Mouse (Mus musculus) frontal cortex, postnatal 10 days (tissue): ENCODE measurements at regions not wholly inside any gene's neighbourhood (a gene's known extent, or its start where the extent isn't known, plus 50 kb on each side); places are given as distances from the start of the nearest gene placed in this dataset.

Experiments used
- DNase-seq, 2 experiments: peaks; one replicate each; pipeline ENCODE4 v3.0.0; 2022; ENCODE audit warnings: low spot score in 2 of 2, mixed read lengths in 1 of 2

DNA sequence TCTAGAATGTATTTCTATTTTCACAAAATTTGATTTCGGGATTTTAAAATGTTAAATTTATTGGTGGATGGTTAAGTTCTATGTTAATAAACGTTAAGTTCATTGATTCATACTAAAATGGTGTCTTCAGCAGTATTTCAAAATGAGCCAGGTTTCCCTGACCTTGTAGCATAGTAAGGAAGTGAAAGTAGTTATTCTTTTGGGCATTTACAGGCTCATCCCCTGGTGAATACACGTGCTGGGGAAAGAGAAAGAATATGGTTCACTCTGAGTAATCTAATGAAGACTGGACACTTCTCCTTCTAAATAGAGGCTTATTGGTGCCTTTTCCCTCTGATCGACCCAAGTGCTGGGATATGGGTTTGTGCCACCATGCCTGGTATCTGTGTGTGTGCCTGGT is 281.1 kb downstream of the Lipi start:
- no peak for DNase-seq

DNA sequence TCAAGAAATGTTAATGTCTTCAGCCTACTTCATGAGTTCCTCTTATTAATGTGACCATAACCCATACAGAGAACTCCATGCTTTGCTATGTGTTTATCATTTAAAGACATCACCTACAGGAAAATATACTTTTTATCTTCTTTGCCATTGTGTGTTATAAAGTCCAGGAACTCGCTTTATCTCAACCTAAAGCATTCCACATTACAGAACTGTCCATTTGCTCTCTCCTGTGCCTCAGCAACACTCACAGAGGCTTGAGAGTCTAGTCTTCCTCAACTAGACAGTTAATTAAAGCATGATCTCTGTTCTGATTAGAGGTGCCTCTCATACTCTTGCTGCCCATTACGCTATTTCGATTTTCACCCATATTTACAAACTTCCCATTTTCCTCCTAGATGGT is 288.4 kb downstream of the Lipi start:
- DNase-seq, result no peak

DNA sequence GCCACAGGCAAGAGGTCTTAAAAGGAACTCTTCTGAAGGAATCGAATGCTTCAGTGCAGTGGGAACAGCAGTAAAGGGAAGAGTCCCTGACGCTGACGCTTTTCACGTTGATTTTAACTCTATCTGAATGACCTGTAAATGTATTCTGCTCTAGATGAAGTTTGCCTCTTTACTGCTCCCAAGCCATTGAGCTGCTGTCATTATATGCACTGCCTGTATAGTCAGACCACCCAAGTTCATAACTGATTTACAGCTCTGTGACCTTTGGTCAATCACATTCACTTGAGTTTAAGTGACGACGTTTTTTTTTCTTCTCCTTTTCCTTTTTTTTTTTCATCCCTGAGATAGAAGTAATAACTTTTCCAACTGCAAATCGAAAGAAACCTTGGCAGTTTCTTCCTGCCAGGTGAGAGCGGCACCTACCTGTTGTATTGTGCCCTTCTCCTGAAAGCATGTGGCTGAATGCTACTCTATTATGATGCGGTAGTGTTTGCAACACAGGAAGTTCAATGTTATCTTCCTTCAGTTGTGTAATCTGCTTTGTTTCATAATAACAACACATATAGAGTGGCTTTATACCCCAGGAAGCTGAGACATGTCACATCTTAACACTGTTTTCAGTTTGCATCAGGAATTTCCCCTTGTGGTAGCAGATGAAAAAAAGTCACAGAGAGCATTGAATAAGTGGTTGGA is 293.0 kb downstream of the Lipi start:
- no peak for DNase-seq

DNA sequence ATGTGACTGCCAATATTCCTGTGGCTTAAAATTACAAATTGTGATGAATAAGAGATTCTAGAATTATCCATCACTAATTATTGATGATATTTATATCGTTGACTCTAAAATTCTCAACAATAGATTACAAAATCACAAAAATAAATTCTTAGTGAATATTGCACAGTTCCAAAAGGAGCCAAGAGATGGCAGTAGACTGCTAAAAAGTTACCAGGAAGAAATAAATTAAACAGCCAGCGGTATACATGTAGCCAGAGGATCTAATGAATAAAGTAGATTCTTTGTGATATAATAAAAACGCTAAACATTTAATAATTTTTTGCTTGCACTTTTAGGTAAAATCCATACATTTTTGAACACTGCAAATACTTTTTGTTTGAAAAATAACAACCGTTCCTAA is 294.7 kb downstream of the Lipi start:
- DNase-seq, result no peak

DNA sequence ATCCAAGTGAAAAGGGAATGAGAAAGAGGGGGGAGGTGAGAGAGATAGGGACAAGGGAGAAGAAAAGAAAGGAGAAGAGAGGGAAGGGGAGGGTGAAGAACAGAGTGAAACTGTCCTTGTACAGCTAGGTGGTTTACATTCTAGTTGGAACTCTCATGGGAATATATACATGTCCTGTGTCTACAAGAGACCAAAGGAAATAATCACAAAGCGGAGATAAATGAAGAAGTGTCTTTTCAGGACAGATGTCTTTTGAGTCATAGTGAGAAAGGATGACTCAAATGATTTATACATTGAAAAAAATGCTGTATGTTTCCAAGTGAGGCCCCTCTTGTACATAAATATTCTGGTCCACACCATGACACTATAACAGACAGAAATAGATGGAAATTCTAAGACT is 298.7 kb downstream of the Lipi start:
- DNase-seq, result no peak

DNA sequence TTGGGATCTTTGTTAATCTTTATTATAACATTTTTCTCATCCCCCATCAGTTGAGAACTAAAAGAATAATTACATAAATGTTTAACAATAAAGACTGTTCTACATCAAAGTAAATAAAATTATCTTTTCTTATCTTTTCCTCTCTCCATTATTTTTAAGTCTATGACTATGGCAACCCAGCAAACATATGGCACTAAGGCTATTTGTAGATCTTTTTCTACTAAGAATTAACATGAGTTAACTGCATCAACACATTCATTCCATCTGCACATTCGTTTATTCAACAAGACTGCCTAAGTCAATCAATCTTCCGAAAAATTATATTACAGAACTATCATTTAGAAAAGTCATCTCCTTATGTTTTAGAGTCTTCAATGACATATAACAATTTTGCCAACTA is 300.1 kb downstream of the Lipi start:
- no peak for DNase-seq

DNA sequence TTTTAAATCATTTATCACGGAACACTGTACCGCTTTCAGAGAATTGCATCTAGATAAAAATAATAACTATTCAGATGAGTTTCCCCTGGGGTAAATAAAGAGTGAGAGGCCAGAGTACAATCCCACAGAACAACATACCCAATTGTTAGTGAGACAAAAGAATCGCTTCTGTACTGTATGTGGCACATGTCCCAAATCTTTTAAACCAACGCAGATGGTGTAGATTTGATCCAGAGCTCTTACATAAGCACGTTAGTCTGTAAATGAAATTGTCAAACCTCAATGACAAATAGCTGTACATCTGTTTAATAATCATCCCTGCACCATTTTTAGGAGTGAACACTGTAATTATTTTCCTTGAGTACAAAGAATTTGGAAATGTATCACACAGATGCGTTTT is 322.0 kb downstream of the Lipi start:
- DNase-seq, result no peak

DNA sequence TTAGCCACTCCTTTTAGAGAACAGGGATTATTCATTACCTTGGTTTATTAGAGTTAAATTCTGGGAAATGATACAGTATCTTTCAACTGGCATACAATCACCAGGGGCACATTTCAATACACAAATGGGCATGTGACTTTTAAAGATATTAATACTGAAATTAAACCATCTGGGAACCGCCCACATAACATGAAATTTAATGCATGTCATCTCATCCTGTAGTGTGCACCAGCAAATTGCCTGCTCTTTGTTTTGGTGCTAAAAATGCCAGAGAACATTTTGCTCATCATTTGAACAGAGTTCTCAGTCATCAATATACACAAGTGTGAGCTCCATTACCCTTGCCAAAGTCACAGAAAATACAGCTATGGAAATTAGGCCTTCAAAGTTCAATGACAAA is 330.9 kb downstream of the Lipi start:
- no peak for DNase-seq

DNA sequence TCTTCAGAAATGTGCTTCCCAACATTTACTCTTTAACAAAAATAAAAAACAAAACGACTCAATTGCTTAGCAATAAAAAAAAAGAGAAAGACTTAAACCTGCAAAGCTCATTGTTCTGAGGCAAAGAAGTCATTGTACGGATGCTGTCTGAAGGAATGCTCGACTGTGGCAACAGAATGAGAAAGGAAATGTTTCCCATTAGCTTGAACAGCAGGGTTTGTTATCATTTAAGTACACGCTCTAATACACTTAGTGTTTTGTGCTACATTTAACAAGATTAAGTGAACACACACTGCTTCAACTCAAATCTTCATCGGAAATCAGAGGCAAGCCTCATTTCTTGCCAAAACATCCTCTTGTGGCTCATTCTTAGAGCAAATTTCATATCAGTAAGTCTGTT is 336.7 kb downstream of the Lipi start:
- DNase-seq, result no peak

DNA sequence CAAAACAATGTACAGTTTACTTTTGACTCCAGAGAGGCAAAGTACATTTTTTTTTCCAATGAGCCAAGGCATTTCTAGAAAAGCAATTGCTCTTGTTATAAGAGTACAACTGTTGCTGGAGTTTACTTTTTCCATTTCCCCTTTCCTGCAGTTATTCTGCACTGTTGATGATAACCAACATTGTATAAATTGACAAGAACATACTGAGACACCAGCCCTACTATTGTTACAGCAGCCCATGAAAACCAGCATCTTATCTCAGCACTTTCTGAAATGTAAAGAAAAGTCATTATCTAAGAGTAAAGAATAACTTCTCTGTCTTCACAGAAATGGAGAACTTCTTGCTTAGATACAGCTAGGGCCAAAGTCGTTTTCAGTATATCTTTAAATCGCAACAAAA is 345.5 kb downstream of the Lipi start:
- no peak for DNase-seq

DNA sequence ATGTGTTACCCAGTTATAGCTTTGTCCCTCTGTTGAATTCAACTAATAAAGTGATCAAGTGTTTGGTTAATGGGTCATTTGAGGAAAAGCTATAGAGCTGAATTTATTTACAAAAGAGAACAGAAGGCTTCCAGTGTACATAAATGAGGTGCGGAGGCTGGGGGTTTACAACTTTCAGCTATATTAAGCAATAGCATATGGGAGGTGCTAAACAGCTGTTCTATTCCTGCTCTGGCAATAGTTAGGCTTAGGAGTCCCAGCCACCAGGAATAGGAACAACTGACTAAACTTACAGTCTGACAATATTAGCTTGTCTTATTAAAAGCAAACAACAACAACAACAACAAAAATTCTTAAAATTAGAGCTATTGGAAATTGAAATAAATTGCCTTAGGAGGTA is 353.7 kb downstream of the Lipi start:
- peak in 1 of 2 experiments; percentile 6 for DNase-seq

DNA sequence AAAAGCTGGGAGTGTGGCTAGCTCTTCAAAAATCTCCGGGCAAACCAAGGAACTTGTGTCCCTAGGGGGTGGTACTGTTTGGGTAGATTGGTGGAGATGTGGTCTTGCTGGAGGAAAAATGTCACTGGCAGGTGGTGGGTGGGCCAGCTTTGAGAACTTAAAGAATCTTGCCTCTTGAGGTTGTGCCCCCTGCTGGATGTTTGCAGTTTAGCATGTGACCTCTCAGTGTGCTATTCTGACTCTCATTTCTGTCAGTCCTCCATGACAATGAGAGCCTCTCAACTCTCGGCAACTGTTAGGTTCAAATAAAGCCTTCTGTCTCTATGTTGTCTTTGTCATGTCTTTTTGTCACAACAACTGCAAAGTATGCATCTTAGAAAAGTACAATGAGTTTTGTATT is 392.5 kb downstream of the Lipi start:
- DNase-seq, result no peak

DNA sequence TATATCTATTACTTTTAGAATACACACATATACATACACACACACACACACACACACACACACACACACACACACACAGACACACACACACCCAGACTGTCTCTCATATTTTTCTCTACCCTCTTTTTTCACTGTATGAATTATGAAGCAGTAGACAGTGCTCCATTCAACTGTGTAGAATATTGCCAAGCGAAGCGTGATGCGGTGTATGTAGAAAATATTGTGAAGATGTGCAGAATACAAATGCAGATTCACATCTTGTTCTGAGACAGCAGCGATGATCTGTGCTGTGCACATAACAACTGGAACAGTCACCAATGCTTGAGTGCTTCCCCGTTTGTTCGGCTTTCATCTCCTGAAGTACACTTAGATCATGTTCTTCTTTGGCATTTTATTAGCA is 395.5 kb downstream of the Lipi start:
- no peak for DNase-seq

DNA sequence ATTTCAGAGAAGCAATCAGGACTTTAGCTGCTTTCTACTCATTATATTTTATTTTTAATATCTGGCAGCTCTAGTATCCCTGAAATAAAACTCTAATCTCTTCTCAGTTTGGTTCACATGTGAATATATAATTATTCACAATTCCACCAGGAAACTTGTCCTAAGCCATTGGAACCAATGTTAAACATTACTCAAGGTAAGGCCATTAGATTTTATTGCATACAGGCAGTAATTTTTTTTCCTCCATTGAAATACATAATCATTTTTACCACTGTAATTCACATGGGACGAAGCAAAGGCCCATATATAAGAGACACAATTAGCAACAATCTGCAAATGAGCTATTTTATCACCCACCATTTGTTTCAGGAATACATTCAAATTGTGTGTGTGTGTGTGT is 419.8 kb downstream of the Lipi start:
- DNase-seq, result no peak

DNA sequence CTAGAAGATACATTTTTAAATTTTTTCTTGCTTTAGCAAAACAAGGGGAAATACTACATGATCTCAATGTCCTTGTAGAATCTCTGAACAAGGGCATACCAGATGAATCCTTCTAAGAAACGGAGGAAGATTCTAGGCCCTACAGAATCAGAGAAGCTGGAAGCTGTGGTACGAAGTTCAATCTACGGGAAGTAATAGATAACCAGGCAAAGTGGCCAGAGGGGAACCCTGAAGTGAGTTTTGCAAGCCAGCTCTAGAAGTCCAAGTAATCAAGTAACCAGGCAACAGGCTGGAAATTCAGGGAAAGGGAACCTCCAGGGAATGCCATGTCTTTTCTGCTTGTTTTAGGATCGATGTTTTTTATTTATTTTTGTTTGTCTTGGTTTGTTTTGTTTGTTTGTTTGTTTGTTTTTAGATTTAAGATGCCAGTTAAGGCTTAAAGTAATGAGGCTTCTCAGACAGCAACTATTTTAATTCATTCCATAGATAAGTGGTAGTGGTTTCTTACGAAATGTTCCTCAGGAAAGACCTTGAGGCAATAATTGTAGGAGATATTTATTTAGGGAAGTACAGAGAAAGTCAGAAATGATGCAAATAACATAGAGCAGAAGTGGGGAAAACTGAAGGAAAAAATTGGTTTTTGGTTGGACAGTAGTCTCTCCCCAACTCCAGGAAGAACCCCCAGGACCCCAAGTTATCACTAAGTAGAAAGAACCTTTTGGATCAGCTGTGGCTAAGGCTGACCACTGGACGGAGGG is 420.7 kb downstream of the Lipi start:
- no peak for DNase-seq

DNA sequence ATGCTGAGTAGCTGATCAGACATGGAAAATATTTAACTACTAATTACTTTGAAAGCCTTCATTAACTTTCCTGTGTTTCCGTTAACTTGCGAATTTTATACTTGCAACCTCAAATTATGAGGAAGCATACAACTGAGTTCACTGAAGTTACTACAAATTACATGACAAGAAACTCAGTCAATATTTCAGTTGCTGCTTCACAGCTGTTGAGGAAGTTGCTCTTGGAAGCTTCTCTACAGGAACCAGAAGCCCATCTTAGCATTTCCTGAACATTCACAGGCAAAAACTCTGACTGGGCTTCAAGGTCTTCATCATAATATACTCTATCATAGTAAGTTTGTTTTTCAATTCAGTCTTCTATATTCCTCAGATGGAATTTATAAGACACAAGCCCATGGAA is 426.1 kb downstream of the Lipi start:
- DNase-seq, result no peak

DNA sequence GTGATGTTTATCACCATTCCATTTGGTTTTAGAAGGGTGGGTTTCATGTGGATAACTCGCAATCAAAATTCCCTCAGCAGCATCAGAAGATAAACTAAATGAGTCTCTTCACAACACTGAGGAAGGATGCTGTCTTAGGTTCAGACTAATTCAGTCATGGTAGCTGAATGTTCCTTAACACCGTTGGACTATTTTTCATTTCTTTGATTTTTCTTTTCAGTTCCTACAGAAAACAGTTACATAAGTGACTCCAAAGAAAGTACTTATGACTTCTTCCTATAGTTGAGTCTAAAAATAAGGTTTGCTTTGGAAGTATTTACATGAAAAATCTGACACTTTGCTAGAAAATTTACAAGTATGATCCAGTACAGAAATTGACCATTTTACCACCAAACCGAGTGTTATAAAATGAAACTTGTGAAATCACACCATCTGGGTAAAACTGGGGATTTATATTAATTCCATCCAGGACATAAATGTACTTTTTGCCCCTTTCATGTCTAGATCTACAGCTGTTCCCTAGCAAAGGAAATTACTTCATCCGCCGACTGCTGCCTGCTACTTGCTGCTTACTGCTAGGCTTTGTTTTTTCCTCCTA is 430.3 kb downstream of the Lipi start:
- no peak for DNase-seq
